Mouse (Mus musculus) embryonic stem cell, embryonic (primary cell): ENCODE measurements around the gene Limd2.

Experiments used
- CTCF ChIA-PET, 4 experiments: fragments of 300-600 bp in 2 of 4; fragments of 350-600 bp in 2 of 4; sonication (Branson Sonifier 250); formaldehyde crosslinking; loops; one replicate each; lab custom pipeline; 2022; ENCODE audit warnings: inconsistent platforms in 2 of 4; lab: Charles Lee
- POLR2A ChIA-PET, 4 experiments: fragments of 300-600 bp in 2 of 4; fragments of 350-600 bp in 2 of 4; sonication (Branson Sonifier 250); formaldehyde crosslinking; loops; one replicate each; lab custom pipeline; 2022; ENCODE audit warnings: antibody characterized with exemption in 4 of 4, inconsistent platforms in 1 of 4; lab: Charles Lee

Gene Limd2

GRCm38 (mm10) chr11:106180449-106180801 is 19.8 kb upstream of the Limd2 start:
- POLR2A ChIA-PET, result interaction anchor here in 2 of 4 experiments (1.1 to 3.7 kb wide), 3 partner anchors 9 to 13 kb away, joined by 5 to 15 read pairs (median 10); no protein-coding TSS in a partner anchor
- CTCF ChIA-PET, result interaction anchor here in 1 of 4 experiments (0.5 kb wide), 1 partner anchor 147 kb away, joined by 3 read pairs; no protein-coding TSS in a partner anchor

DNA sequence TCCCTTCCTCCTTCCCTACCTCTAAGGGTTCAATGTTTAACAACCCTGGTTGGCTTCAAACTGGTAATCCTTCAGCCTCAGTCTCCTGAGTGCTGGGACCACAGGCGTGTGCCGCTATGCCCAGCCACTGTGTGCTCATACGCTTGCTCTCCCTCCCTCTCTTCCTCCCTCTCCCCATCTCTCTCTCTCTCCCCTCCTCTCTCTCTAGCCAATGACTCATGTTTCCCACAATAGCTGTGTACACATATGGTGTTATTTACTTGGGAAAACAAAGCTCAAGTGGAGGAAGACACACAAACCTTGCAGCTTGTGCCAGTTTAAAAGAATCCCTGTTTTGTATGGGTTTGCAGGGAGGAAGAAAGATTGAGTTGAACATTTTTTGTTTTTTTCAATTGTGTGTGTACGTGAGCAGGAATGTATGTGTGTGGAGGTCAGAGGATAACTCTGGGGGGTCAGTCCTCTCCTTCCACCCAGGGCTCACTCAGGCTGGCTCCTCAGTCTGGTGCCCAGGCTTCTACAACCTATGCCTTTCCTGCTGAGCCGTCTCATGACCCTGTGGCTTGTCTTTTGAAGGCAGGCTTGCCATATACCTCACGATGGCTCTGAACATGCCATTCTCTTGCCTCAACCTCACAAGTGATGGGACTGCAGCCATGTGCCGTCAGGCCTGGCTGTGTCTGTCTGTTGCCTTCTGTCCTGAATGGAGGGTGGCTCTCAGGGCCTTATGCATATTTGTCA is 19.2 kb upstream of the Limd2 start:
- ChIA-PET POLR2A (interaction anchor here in 2 of 4 experiments (1.1 to 3.7 kb wide), 5 partner anchors 10 to 37 kb away, joined by 3 to 15 read pairs (median 5); partner anchors contain the start of genes Ccdc47 (in 1 of the 2) and Ddx42 (in 1 of the 2)), CTCF (interaction anchor here in 1 of 4 experiments (0.5 kb wide), 1 partner anchor 147 kb away, joined by 3 read pairs; no protein-coding TSS in a partner anchor)

- CTCF ChIA-PET, result interaction anchor here in 1 of 4 experiments (0.7 kb wide), 1 partner anchor 40 kb away, joined by 8 read pairs; no protein-coding TSS in a partner anchor
Observed at GRCm38 (mm10) chr11:106178036-106178782, 17.5 kb upstream of the Limd2 start.

GRCm38 (mm10) chr11:106176372-106176771 is 15.7 kb upstream of the Limd2 start:
- POLR2A ChIA-PET, result interaction anchor here in 1 of 4 experiments (1.3 to 1.4 kb wide), 3 partner anchors 15 to 40 kb away, joined by 3 to 5 read pairs (median 4); partner anchors contain the start of genes Ccdc47, Ddx42, Gm10840 and Limd2

More at GRCm38 (mm10) chr11:106178036-106178782, 17.5 kb upstream of the Limd2 start:
- POLR2A ChIA-PET, result interaction anchor here in 2 of 4 experiments (1.0 to 3.7 kb wide), 7 partner anchors 9 to 38 kb away, joined by 3 to 15 read pairs (median 5); partner anchors contain the start of genes Ccdc47 (in 1 of the 2) and Ddx42 (in 1 of the 2)

GRCm38 (mm10) chr11:106175081-106175480 is 14.4 kb upstream of the Limd2 start:
- ChIA-PET POLR2A (interaction anchor here in 3 of 4 experiments (1.0 to 3.1 kb wide), 11 partner anchors 9 to 82 kb away, joined by 3 to 19 read pairs (median 5); partner anchors contain the start of genes Ccdc47 (in 1 of the 3), Ddx42 (in 1 of the 3), Gm10840 (in 1 of the 3) and Limd2 (in 1 of the 3)), CTCF (no interaction called here)

More at GRCm38 (mm10) chr11:106176372-106176771, 15.7 kb upstream of the Limd2 start:
- CTCF ChIA-PET, result no interaction called here

GRCm38 (mm10) chr11:106174372-106174771 is 13.7 kb upstream of the Limd2 start:
- POLR2A ChIA-PET, result interaction anchor here in 3 of 4 experiments (1.4 to 3.1 kb wide), 6 partner anchors 8 to 82 kb away, joined by 4 to 19 read pairs (median 10); no protein-coding TSS in a partner anchor
- CTCF ChIA-PET, result interaction anchor here in 1 of 4 experiments (0.5 kb wide), 1 partner anchor 67 kb away, joined by 4 read pairs; no protein-coding TSS in a partner anchor

- POLR2A ChIA-PET, result interaction anchor here (0.5 to 3.1 kb wide), 7 partner anchors 9 to 50 kb away, joined by 3 to 19 read pairs (median 10); partner anchors contain the start of genes Gm10840 (in 1 of the 4) and Limd2 (in 1 of the 4)
- CTCF ChIA-PET, result interaction anchor here in 1 of 4 experiments (0.6 kb wide), 1 partner anchor 468 kb away, joined by 3 read pairs; no protein-coding TSS in a partner anchor
Observed at GRCm38 (mm10) chr11:106173228-106173627, 12.6 kb upstream of the Limd2 start.

GRCm38 (mm10) chr11:106170807-106171206 is 10.1 kb upstream of the Limd2 start:
- POLR2A ChIA-PET, result interaction anchor here in 3 of 4 experiments (0.6 to 1.9 kb wide), 7 partner anchors 9 to 87 kb away, joined by 3 to 7 read pairs (median 4); partner anchors contain the start of genes Ccdc47 (in 1 of the 3), Ddx42 (in 1 of the 3) and Map3k3 (in 1 of the 3)
- CTCF ChIA-PET, result interaction anchor here in 2 of 4 experiments (0.5 to 1.4 kb wide), 3 partner anchors 85 to 831 kb away, joined by 3 to 10 read pairs (median 4); no protein-coding TSS in a partner anchor

DNA sequence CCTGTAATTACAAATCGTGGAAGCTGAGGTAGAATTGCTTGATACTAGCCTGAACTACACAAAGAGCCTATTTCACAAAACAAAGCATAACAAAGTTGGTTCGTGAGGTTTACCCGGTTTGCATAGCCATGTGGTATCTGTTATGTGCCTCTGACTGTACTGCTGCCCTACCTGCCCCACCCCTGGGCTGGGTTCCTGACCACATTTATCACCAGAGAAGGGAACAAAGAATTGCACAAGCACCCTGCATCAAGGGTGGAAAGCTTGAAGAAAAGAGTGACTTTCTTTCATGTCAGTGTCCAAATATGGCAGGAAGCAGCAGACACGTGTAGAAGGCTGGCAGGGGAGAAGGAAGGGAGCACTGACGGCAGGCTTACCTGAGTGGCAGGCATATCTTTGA is 6.8 kb upstream of the Limd2 start:
- ChIA-PET POLR2A (interaction anchor here in 2 of 4 experiments (1.0 to 3.4 kb wide), 4 partner anchors 18 to 26 kb away, joined by 3 to 12 read pairs (median 4); no protein-coding TSS in a partner anchor), CTCF (interaction anchor here in 3 of 4 experiments (0.5 to 0.8 kb wide), 4 partner anchors 72 to 575 kb away, joined by 3 to 4 read pairs (median 3); no protein-coding TSS in a partner anchor)

DNA sequence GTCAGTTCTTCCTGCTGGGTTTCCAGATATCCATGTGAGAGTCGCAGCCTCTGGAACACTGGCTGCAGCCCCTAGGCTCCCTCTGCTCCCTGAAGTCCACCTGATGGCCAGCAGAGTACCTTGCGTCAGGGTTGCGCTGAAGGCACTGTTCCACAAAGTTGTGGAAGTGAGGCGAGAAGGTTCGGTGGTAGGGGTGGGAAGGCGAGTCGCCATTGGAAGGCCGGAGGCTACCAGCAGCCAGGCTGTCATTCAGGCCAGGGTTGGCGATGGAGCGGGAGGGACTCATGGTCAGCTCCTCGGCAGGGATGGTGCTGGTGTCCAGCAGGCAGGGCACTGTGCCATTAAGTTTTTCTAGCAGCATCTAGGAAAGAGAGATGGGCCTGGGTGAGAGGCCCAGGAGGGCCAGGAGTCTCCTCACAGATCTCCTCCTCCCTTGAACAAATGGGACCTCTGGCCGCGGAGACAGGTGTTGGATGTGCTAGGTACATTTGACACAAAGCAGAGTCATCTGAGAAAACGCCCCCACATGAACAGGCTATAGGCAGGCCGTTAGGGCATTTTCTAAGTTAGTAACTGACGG is 4.0 kb upstream of the Limd2 start:
- ChIA-PET POLR2A (interaction anchor here in 2 of 4 experiments (1.2 to 3.4 kb wide), 2 partner anchors 29 to 30 kb away, joined by 4 to 12 read pairs; no protein-coding TSS in a partner anchor), CTCF (no interaction called here)

GRCm38 (mm10) chr11:106163546-106163945 is 2.9 kb upstream of the Limd2 start:
- ChIA-PET CTCF (no interaction called here), POLR2A (interaction anchor here in 3 of 4 experiments (0.5 to 1.4 kb wide), 6 partner anchors 15 to 1220 kb away, joined by 3 to 5 read pairs (median 4); no protein-coding TSS in a partner anchor)

DNA sequence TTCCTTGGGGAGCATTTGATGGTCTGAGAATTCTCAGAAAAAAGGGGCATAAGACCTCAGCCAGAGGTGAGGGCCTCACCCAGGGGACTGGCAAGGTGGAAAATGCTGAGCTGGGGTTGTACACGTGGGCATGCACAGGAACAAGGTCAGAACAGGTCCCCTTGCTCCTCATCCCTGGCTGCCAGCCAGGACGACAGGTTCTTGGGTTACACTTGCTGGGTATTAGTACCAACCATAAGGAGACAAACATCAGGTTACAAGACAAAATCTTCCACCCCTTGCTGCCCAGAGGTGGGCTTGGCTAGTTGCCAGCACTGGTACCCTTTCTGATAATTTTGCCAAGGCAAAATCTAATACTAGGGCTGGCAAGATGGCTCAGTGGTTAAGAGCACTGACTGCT is 1.6 kb upstream of the Limd2 start:
- POLR2A ChIA-PET, result interaction anchor here in 3 of 4 experiments (0.6 to 2.8 kb wide), 17 partner anchors 9 to 326 kb away, joined by 3 to 31 read pairs (median 4); partner anchors contain the start of gene Ern1 (in 1 of the 3)
- CTCF ChIA-PET, result interaction anchor here in 2 of 4 experiments (1.0 to 1.3 kb wide), 3 partner anchors 18 to 236 kb away, joined by 3 read pairs; no protein-coding TSS in a partner anchor

DNA sequence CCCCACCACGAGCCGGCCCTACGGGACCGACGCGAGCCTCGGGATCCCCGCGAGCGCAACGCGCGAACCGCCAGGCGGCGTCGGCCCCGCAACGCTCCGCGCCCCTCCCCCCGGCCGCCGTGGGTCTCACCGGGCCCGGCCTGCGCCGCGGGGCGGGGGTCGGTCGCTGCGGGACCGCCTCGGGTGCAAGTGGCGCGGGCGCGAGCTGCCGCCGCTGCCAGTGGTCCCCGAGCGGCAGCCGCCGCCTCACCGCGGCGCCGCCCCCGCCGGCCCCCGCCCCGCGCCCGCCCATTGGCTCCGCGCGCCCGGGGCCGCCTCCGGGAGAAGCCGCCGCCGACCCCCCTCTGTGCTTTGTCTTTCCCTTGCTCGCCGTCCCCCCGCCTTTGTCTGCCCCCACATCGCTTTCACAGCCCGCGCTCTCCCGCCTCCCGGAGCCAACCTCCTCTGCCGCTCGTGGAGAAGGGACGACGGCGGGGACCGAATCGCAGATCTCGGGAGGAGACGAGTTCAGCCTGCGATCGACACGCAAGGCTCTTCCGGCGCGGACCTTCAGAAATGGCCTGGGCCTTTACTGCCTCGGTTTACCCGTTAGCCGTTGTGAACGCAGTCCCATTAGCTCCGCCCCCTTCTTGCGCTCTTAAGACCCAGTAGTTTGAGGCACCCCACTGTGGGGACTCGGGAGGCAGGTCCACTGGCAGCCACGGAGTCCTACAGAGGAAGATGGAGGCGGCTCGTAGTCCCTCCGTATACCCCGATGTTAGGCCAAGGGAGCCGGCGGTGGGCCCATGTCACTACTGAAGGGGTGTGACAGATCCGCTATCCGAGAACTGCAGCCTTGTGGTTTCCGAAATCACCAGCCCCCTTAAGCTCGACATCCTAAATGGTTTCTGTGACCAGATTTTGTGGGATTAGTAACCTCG is 479 bp downstream of the Limd2 start:
- POLR2A ChIA-PET, result interaction anchor here in 3 of 4 experiments (0.7 to 2.8 kb wide), 29 partner anchors 8 to 838 kb away, joined by 3 to 31 read pairs (median 4); partner anchors contain the start of genes Ccdc47 (in 2 of the 3), Cep95 (in 1 of the 3), Ddx5 (in 1 of the 3) and Map3k3 (in 1 of the 3)
- CTCF ChIA-PET, result interaction anchor here in 2 of 4 experiments (0.5 to 1.1 kb wide), 3 partner anchors 171 to 233 kb away, joined by 3 to 4 read pairs (median 3); no protein-coding TSS in a partner anchor

- CTCF ChIA-PET, result interaction anchor here in 2 of 4 experiments (0.5 to 1.1 kb wide), 4 partner anchors 13 to 190 kb away, joined by 3 to 5 read pairs (median 4); no protein-coding TSS in a partner anchor
- POLR2A ChIA-PET, result interaction anchor here in 3 of 4 experiments (0.6 to 3.1 kb wide), 18 partner anchors 9 to 209 kb away, joined by 3 to 16 read pairs (median 4); partner anchors contain the start of genes Ccdc47 (in 1 of the 3), Map3k3 (in 1 of the 3) and Strada (in 1 of the 3)
Observed at GRCm38 (mm10) chr11:106159216-106159920, 1.3 kb downstream of the Limd2 start.

DNA sequence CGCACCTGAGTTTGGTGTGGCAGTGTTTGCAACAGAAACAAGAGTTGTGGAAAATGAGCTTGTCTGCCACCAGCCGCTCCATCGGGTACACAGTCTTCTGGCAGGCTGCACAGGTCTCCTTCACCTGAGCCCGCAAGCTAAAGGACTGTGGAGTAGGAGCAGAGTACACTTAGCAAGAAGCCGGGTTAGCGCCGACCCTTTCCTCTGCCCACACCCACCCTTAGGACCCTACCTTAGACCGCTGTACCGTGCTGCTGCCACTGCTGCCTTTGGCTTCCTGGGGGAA is 1.8 kb downstream of the Limd2 start:
- POLR2A ChIA-PET, result interaction anchor here in 3 of 4 experiments (0.6 to 3.1 kb wide), 18 partner anchors 9 to 208 kb away, joined by 3 to 16 read pairs (median 4); partner anchors contain the start of genes Ccdc47 (in 1 of the 3), Map3k3 (in 1 of the 3) and Strada (in 1 of the 3)
- CTCF ChIA-PET, result interaction anchor here in 2 of 4 experiments (0.5 to 1.1 kb wide), 4 partner anchors 13 to 190 kb away, joined by 3 to 5 read pairs (median 4); no protein-coding TSS in a partner anchor
